Mouse (Mus musculus) stomach, embryonic 14.5 days (tissue): Measurements from ENCODE around the gene Fscn2. TPM values are rescaled to one million over a fixed set of nuclear protein-coding genes. Genes with fewer than 3 reads are reported as not detected.
"Not testable (repeated sequence)": the region's sequence is repeated elsewhere in the genome, so short reads cannot be mapped to it uniquely, and the experiment has no call there.

Experiments
- ATAC-seq: fragments of 200-750 bp; cut with Nextera tagmentation; 2 replicates; pipeline ENCODE4 v1.8.0; 2017; ENCODE audit warnings: low read depth, moderate TSS enrichment; ENCODE audit not compliant: insufficient number of reproducible peaks, insufficient read depth, low FRiP score
- H3K27ac ChIP-seq: fragments of 300-500 bp; sonication (generic); 2 replicates; pipeline ENCODE4 v1.5.1; 2014; ENCODE audit warnings: mild to moderate bottlenecking, low read length, moderate library complexity, mixed read lengths
- H3K27me3 ChIP-seq: fragments of 300-500 bp; sonication (generic); 2 replicates; pipeline ENCODE4 v1.6.1; 2014; ENCODE audit warnings: low read length, control low read depth, mixed read lengths; ENCODE audit not compliant: control insufficient read depth, insufficient read depth
- H3K36me3 ChIP-seq: fragments of 300-500 bp; sonication (generic); 2 replicates; pipeline ENCODE4 v1.6.1; 2014; ENCODE audit warnings: mild to moderate bottlenecking, control low read depth, low read length, moderate library complexity, mixed read lengths; ENCODE audit not compliant: control insufficient read depth, insufficient read depth
- H3K4me1 ChIP-seq: fragments of 300-500 bp; sonication (generic); 2 replicates; pipeline ENCODE4 v1.6.1; 2014; ENCODE audit warnings: low read length, control low read depth, mixed read lengths; ENCODE audit not compliant: control insufficient read depth, insufficient read depth
- H3K4me2 ChIP-seq: fragments of 300-500 bp; sonication (generic); replicated peaks from 2 replicates; pipeline ENCODE4 v1.6.1; 2014; ENCODE audit warnings: low read depth, low read length, control low read depth
- H3K4me3 ChIP-seq: fragments of 300-500 bp; sonication (generic); 2 replicates; pipeline ENCODE4 v1.5.1; 2014; ENCODE audit warnings: low read depth, low read length, control low read depth
- H3K9ac ChIP-seq: fragments of 300-500 bp; sonication (generic); replicated peaks from 2 replicates; pipeline ENCODE4 v1.6.1; 2014; ENCODE audit warnings: low read depth, mild to moderate bottlenecking, control low read depth, low read length, moderate library complexity, mixed read lengths
- H3K9me3 ChIP-seq: fragments of 300-500 bp; sonication (generic); 2 replicates; pipeline ENCODE4 v1.6.1; 2016; ENCODE audit warnings: low read depth, low read length, control low read depth; ENCODE audit not compliant: control insufficient read depth
- WGBS: fragments of 180-500 bp; shearing (Covaris S2); extraction: QIAGEN DNeasy Blood & Tissue Kit; methylation state at CpG from one replicate; pipeline ENCODE4 v1.1.7; 2014; 5-methylcytosine and 5-hydroxymethylcytosine counted together
- polyA plus RNA-seq: library from polyadenylated mRNA; unstranded; fragments of >200 nt; fragmentation: Nextera tagmentation; extraction: Ambion mirVana; gene quantifications from 2 replicates; pipeline ENCODE4 v1.2.1, GENCODE M21; 2014

The Fscn2 gene
- polyA plus RNA-seq, 1 experiment from 2014 or later, result 0.30 TPM

GRCm38 (mm10) chr11:120387157-120387556 is 25.8 kb downstream of the Fscn2 start:
- Histone ChIP-seq H3K9me3 (no peaks in the 10 kb centered on the region), H3K9ac (no peak overlapping the region), H3K4me3 (no peak overlapping the region), H3K27me3 (no peaks in the 10 kb centered on the region), H3K27ac (no peak overlapping the region), H3K36me3 (peaks cover 50% of the 10 kb centered on the region), H3K4me2 (no peak overlapping the region), H3K4me1 (no peaks in the 10 kb centered on the region)
- 75% methylated on average over 2 of the region's 2 CpGs for WGBS
- ATAC-seq, result no peak

GRCm38 (mm10) chr11:120388580-120388979 is 27.2 kb downstream of the Fscn2 start:
- no peak overlapping the region for H3K9ac ChIP-seq
- H3K27me3 ChIP-seq, result no peaks in the 10 kb centered on the region
- 94% methylated on average over 9 of the region's 9 CpGs for WGBS
- no peak overlapping the region for H3K4me3 ChIP-seq
- ATAC-seq, result no peak
- H3K36me3 ChIP-seq, result peaks cover 44% of the 10 kb centered on the region
- H3K27ac ChIP-seq, result no peak overlapping the region
- no peak overlapping the region for H3K4me2 ChIP-seq
- no peaks in the 10 kb centered on the region for H3K4me1 ChIP-seq
- no peaks in the 10 kb centered on the region for H3K9me3 ChIP-seq

- Histone ChIP-seq H3K27ac (no peak overlapping the region), H3K4me3 (no peak overlapping the region), H3K4me2 (no peak overlapping the region), H3K9me3 (no peaks in the 10 kb centered on the region), H3K4me1 (no peaks in the 10 kb centered on the region), H3K27me3 (no peaks in the 10 kb centered on the region), H3K9ac (no peak overlapping the region), H3K36me3 (peaks cover 44% of the 10 kb centered on the region)
- 83% methylated on average over 4 of the region's 4 CpGs for WGBS
- ATAC-seq, result no peak
Observed at GRCm38 (mm10) chr11:120395661-120396060, 34.3 kb downstream of the Fscn2 start.

GRCm38 (mm10) chr11:120397602-120398001 is 36.3 kb downstream of the Fscn2 start:
- Histone ChIP-seq H3K9me3 (no peaks in the 10 kb centered on the region), H3K4me3 (no peak overlapping the region), H3K4me2 (no peak overlapping the region), H3K27me3 (no peaks in the 10 kb centered on the region), H3K27ac (no peak overlapping the region), H3K9ac (no peak overlapping the region), H3K36me3 (peaks cover 56% of the 10 kb centered on the region), H3K4me1 (no peaks in the 10 kb centered on the region)
- WGBS, result 79% methylated on average over 2 of the region's 2 CpGs
- no peak for ATAC-seq

- no peaks in the 10 kb centered on the region for H3K9me3 ChIP-seq
- 92% methylated on average over 2 of the region's 2 CpGs for WGBS
- no peak overlapping the region for H3K27ac ChIP-seq
- peaks cover 64% of the 10 kb centered on the region for H3K36me3 ChIP-seq
- H3K27me3 ChIP-seq, result no peaks in the 10 kb centered on the region
- H3K4me3 ChIP-seq, result no peak overlapping the region
- no peak overlapping the region for H3K4me2 ChIP-seq
- H3K9ac ChIP-seq, result no peak overlapping the region
- no peak for ATAC-seq
- H3K4me1 ChIP-seq, result no peaks in the 10 kb centered on the region
Observed at GRCm38 (mm10) chr11:120399319-120399718, 38.0 kb downstream of the Fscn2 start.

GRCm38 (mm10) chr11:120404814-120405213 is 43.5 kb downstream of the Fscn2 start:
- Histone ChIP-seq H3K4me1 (no peaks in the 10 kb centered on the region), H3K36me3 (peaks cover 91% of the 10 kb centered on the region), H3K9ac (no peak overlapping the region), H3K27ac (no peak overlapping the region), H3K4me3 (no peak overlapping the region), H3K4me2 (no peak overlapping the region), H3K9me3 (no peaks in the 10 kb centered on the region), H3K27me3 (no peaks in the 10 kb centered on the region)
- no peak for ATAC-seq
- 100% methylated on average over 1 of the region's 1 CpGs for WGBS

- H3K9ac ChIP-seq, result no peak overlapping the region
- H3K4me3 ChIP-seq, result no peak overlapping the region
- ATAC-seq, result no peak
- H3K4me2 ChIP-seq, result no peak overlapping the region
- H3K9me3 ChIP-seq, result no peaks in the 10 kb centered on the region
- WGBS, result 89% methylated on average over 3 of the region's 3 CpGs
- peaks cover 93% of the 10 kb centered on the region for H3K36me3 ChIP-seq
- H3K27ac ChIP-seq, result no peak overlapping the region
- no peaks in the 10 kb centered on the region for H3K4me1 ChIP-seq
- no peaks in the 10 kb centered on the region for H3K27me3 ChIP-seq
Observed at GRCm38 (mm10) chr11:120405867-120406266, 44.5 kb downstream of the Fscn2 start.

GRCm38 (mm10) chr11:120406445-120406844 is 45.1 kb downstream of the Fscn2 start:
- H3K27me3 ChIP-seq, result no peaks in the 10 kb centered on the region
- H3K9ac ChIP-seq, result no peak overlapping the region
- H3K9me3 ChIP-seq, result no peaks in the 10 kb centered on the region
- no peak for ATAC-seq
- 77% methylated on average over 1 of the region's 1 CpGs for WGBS
- no peak overlapping the region for H3K4me3 ChIP-seq
- H3K36me3 ChIP-seq, result peaks cover 93% of the 10 kb centered on the region
- H3K27ac ChIP-seq, result no peak overlapping the region
- H3K4me2 ChIP-seq, result no peak overlapping the region
- H3K4me1 ChIP-seq, result no peaks in the 10 kb centered on the region

- H3K9me3 ChIP-seq, H3K4me2 ChIP-seq, H3K4me3 ChIP-seq, H3K4me1 ChIP-seq, H3K27ac ChIP-seq, ATAC-seq, H3K27me3 ChIP-seq, H3K9ac ChIP-seq: not testable (repeated sequence)
- H3K36me3 ChIP-seq, result peaks cover 82% of the 10 kb centered on the region
- 92% methylated on average over 7 of the region's 10 CpGs for WGBS
Observed at GRCm38 (mm10) chr11:120413621-120414020, 52.3 kb downstream of the Fscn2 start.
